Mouse (Mus musculus) retina, adult 2 months (tissue): ENCODE measurements around the gene Rheb.
"Not testable (repeated sequence)": the region's sequence is repeated elsewhere in the genome, so short reads cannot be mapped to it uniquely, and the experiment has no call there.

Source experiments
- DNase-seq: peaks from one replicate; pipeline ENCODE4 v3.0.0-alpha.2; 2012; ENCODE audit warnings: low read depth, low spot score

Gene Rheb

DNA sequence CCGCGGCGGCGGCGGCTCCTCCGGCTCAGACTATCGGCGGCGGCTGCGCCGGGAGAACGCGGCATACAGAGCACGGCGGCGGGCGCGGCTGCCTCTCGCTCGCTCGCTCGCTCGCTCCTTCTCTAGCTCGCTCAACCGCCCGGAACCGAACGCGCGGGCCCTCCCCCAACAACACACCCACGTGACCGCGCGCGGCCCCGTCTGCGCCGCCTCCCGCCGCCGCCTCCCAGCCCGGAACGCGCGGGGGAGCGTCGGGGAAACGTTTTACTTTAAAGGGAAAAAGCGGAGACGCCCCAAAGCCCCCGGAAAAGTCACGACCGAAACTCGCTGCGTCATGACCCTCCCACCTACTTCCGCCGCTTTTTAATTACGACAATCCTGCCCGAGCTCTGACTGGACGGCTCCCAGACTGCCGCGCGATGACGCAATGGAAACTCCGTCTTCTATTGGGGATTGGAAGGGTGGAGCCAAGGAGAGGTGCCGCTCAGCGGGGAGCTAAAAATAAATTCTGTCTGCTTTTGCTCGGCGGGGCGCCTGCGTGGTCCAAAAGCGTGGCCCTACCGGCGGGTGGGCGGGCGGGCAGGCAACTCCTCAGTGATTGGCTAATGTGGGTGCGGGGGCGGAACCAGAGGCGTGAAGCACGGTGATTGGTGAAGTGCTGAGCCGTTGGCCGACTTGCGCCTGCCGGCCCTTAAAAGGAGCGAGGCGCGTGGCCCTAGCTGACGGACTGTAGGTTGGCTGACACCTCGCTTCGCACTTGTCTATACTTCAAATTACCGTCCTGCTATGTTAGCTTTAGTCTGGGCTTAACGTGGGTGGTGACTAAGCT lies at the start of gene Rheb:
Gene Rheb, minus strand, starts transcription at position 351 of the 829 bp plus-strand sequence.
- DNase-seq, result peak; percentile 97

GRCm38 (mm10) chr5:24889860-24890259 lies 47.4 kb upstream of the Rheb start:
- DNase-seq, result no peak

DNA sequence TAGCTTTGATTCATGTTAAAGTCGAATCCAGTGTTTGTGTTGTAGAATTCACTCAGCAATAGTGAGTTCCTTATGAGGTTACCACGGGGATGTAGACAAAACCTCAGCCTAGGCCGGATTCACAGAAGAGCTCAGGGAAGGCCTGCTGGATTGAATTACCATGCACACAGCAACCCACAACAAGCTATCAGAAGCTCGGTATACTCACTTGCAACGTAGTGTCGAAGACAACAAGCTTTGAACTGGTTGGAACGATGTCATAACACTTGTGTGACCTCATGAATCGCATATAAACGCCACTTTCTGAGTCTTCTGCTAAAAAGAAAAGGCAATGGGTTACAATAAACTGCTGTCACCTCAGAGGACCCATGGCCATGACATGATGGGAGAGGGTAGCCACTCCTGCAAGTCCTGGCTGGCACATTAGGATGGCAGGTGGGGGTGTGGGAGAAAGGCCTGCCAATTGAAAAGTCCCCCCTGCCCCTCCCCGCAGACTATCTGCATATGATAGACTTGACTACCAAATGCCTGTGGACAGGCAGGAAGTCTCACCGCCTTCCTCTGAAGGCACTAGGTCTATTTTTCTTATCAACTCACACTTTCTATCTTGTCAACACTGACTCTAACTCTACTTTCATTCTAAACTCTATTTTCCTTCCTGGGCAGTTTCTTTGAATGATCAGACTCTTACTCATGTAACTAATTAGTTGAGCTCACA lies 46.6 kb upstream of the Rheb start:
- DNase-seq, result no peak

DNA sequence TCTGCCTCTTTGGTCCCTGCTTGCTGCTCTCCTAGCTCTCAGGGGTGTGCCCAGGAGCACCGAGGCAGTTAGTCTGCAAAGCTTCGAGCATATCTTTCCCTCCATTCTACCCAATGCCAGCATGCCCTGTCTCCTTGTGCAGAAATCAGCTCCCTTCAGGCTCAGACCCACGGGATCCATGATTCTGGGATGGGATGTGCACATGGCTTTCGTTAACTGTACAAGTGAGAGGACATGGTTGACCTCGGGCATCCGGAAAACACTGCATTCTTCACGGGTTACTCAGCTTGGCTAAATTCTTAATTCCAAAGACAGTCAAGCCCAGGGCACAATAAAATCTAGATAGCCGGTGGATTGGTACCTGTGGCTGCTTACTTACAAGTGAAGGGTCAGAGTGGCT lies 44.8 kb upstream of the Rheb start:
- no peak for DNase-seq

DNA sequence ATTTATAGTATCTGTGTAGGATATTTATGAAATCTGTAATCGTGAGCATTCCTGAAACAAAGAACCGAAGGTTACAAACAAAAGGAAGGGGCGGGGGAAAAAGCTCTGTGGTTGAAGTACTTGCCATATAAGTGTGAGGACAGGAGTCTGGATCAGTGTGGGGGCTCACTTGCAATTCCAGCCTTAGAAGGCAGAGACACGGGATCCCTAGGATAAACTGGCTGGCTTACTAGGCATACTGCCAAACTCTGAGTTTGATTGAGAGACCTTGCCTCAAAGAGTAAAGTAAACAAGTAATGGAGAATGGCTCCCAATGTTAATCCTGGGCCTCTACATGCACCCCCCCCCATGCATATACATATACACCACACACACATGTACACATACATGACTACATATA lies 36.3 kb upstream of the Rheb start:
- DNase-seq, result no peak

DNA sequence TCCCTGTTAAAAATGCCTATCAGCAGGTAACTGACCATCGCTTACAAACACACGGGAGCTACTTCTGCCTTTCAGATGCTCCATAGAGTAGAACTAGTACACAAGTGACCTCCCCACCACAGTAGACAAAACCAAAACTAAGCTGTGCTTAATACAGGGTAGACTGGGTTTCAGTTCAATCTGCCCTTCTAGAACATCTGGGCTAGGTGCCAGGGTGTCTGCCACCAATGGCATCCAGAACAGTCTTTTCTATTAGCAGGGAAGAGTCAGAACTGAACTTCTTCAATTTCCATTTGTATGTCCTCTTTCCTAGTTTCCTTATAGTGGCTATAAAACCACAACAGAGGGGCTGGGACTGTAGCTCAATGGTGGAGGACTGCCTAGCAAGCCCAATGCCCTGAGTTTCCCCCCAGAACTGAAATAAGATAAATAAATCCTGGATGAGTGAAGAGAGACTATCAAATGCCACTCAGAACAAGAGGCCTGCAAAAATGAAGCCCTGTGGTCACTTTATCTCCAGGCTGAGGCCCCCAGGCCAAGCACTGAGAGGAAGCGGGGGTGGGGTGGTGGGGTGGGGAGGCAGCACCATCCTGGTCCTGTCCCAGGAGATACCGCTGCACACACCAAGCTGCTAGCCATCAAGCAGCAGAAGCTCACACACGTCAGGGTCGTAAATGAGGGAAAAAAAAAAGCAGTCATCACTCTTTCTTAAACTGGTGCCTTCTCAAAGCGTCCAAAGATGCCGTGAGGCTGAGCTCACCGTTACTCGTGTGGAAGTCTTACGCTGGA lies 35.6 kb upstream of the Rheb start:
- no peak for DNase-seq

DNA sequence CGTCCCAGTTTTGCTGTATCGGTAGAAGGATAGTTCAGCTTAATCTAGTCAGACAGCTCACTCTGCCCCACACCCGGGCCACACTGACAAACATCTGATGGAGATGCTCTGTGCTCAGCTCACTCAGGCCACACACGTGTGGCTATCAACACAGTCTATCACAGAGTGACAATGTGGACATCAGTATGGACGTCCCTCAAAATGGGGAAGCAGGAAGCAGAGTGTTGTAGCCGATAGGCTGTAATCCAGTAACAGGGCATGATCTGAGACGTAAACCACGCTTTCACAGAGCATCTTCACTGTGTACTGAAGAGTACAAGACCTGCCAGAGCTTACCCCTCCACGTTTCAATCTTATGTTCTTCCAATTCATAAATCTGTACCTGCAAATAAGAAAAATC lies 34.2 kb upstream of the Rheb start:
- DNase-seq, result no peak

- no peak for DNase-seq
Measured at GRCm38 (mm10) chr5:24874111-24874510, 31.7 kb upstream of the Rheb start.

DNA sequence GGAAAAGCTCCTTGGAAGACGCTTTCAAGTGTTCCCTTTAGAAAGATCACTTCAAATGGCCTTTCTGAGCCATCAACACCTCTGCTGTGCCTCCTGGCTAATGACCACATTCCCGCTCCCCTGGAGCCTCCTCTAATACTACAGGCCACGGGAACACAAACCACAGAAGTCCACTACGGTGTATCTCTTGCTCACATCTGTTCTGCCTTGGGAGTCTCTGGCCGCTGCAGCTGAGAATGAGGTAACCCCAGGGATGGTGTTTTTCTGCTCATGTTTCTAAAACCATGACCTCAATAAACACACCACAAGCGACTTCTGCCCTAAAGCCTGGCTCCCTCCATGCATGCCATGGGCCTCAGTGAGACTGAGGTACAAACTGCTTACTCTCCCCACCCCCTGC lies 30.8 kb upstream of the Rheb start:
- no peak for DNase-seq

- DNase-seq, result no peak
Measured at GRCm38 (mm10) chr5:24871276-24871675, 28.9 kb upstream of the Rheb start.

GRCm38 (mm10) chr5:24869796-24870289 lies 27.4 kb upstream of the Rheb start:
- DNase-seq, result no peak

DNA sequence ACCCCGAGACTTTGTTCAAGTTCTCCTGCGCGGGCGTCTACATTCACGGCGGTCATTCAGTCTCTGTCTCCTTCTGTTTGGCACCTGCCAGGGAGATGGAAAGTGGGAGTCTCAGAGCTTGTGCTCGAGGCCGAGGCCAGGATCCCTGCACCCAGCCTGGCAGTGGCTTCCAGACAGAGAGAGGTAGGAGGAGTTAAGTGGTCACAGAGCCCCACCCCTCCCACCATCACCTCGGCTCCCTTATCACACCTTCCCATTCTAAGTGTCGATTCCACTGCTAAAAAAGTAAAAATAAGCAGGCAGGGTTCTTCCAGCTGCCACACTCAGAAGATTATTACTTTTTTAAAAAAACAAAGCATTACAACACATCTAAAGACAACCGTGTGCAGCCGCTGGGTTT lies 21.4 kb upstream of the Rheb start:
- no peak for DNase-seq

DNA sequence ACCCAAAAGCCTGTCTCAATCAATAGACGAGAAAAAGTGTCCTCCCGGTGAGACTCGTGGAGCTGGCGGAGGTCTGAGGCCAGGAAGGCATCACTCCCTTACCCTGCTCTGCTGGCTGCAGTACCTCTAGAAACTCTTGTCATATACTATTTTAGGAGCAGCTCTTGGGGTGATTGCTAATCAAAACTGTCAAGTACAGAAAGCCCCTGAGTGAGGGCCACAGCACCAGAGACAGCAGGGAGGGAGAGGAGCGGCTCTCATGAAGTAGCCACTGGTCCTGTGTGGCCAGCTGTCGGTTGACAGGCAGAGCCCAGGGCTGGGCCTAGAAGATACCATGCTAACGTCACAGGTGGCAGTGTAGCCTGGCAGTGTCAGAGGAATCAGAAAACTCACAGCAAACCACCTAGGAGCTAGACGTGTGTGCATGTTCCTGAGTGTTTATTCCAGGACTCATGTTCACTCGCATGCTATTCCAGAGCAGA lies 19.1 kb upstream of the Rheb start:
- no peak for DNase-seq

- DNase-seq, result peak; percentile 32
Measured at GRCm38 (mm10) chr5:24860635-24861448, 18.4 kb upstream of the Rheb start.

DNA sequence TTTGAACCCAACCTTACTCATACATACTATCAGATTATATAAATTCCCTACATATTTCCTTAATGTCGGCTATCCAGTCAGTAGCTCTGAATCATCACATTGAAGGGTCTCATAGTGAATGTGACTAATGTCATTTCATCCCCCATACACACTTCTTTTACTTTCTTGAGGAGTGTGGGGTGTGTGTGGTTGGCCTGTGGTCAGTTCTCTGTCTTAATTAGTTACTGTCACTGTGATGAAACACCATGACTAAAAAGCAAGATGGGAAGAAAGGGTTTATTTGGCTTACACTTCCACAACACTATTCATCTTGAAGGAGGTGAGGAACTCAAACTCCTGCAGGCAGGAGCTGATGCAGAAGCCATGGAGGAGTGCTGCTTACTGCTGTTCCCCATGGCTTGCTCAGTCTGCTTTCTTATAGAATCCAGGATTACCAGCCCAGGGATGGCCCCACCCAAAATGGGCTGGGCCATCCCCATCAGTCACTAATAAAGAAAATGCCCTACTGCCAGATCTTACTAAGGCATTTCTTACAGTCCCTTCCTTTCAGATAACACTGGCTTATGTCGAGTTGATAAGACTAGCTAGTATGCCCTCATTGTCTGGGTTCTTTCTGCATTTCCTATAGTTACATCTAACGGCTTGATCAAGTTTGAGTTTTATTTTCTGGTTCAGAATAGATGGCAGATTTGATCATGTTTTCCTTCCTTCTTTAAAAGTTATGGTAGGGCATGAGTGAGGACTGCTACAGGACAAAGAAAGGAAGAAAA lies 17.5 kb upstream of the Rheb start:
- no peak for DNase-seq

DNA sequence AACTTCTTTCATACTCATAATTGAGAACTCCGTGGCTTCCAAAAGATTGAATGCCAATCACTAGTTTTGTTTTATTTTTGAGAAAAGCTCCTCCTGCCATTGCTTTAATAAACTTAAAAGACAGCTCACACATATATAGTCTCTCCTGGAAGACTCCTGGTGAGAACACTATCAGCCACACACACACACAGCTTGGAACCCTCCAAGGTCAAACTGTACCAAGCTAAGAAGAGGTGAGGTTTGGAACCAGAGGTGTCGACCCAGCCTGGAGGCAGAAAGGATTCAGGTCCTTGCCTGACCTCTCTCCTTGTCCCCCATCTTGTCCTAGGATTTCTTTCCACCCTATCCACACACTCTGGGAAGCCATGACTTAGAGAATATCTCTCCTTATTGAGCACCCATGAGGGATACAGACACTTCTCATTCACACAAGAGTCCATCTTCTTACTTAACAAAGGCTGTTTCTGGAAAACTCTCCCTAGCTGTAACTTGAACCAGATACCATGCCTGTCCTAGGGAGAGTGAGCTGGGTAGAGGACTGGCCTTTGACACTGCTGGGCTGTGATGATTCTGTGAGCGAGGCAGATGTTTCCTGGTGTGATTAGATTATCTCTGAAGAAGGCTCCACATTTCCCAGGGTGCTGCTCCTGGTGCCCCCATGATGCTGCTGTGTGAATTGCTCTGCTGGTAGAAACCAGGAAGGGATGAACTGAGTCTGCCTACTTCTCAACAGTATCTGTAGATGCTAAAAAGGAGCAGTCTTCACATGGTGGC lies 12.6 kb upstream of the Rheb start:
- DNase-seq, result no peak

DNA sequence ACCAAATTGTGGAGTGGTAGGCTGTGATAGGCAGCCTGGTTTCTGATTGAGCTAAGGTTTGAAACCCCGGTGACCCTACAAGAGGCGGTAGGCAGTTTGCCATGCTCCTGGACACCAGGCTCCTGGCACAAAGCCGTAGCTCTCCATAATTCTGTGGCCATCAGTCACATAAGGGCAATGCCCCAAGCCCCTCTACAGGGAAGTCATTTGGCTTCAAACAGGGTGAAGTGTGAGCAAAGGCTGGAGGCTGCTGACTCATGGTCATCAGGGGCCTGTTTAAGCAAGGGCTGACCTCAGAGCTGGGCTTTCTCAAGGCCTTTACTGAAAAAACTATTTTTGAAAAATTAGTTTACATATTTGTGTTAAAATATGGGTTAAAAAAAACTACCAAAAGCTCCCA lies 11.8 kb upstream of the Rheb start:
- no peak for DNase-seq

DNA sequence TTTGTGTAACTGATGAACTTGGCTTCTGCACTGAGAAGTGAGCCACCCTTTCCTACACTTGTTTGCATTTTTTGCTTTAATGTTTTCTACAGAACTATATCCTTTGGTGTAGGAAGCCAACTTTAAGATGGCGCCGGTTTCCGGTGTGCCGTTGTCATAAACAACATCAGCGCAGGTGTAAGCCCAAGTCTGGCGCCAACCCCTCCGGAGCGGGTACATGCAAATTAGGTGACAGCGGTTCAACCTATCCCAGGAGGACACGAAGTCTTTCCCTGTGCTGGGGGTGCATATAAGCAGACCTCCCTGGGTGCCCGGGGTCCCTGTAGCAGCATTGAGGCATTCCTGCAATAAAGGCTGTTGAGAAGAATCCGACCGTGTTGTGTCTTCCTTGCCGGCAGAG lies 5.8 kb upstream of the Rheb start:
- DNase-seq, result not testable (repeated sequence)

DNA sequence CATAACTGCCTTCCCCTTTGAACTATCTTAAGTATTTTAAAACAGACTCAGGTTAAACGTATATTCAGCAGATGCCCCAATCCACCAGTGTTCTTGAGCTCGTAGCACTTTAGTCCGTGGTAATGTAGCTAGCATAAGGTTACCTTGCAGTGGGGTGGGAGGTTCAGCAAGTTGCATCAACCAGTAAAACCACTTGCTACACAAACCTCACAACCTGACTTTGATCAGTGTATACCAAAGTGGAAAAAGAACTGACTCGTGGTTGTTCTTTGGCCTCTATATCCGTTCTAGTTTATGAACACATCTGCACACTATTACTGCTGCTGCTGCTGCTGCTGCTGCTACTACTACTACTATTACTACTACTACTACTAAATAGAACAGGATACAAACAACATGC lies 1.4 kb upstream of the Rheb start:
- DNase-seq, result no peak

- no peak for DNase-seq
Measured at GRCm38 (mm10) chr5:24843103-24843475, 665 bp upstream of the Rheb start.
